Mouse (Mus musculus) megakaryocyte, embryonic 14.5 days (primary cell): ENCODE data around the gene Rtl6.

ENCODE experiments used
- FLI1 ChIP-seq: IDR thresholded peaks from 2 replicates; pipeline ENCODE4 v1.6.1; 2012; ENCODE audit warnings: low read length, inconsistent platforms, mixed read lengths
- GATA1 ChIP-seq: IDR thresholded peaks from 3 replicates; pipeline ENCODE4 v1.6.1; 2012; ENCODE audit warnings: mixed read lengths, low read length, inconsistent platforms, borderline replicate concordance

- TF ChIP-seq GATA1 (no peak), FLI1 (no peak)
Measured at GRCm38 (mm10) chr15:84551065-84551464, 6.6 kb downstream of the Rtl6 start.
